Mouse (Mus musculus) stomach, embryonic 14.5 days (tissue): Measurements from ENCODE around the gene Ccdc58. TPM values are rescaled to one million over a fixed set of nuclear protein-coding genes. Genes with fewer than 3 reads are reported as not detected.
"Not testable (repeated sequence)": the region's sequence is repeated elsewhere in the genome, so short reads cannot be mapped to it uniquely, and the experiment has no call there.

ENCODE experiments used
- ATAC-seq: fragments of 200-750 bp; cut with Nextera tagmentation; 2 replicates; pipeline ENCODE4 v1.8.0; 2017; ENCODE audit warnings: low read depth, moderate TSS enrichment; ENCODE audit not compliant: insufficient number of reproducible peaks, insufficient read depth, low FRiP score
- H3K27ac ChIP-seq: fragments of 300-500 bp; sonication (generic); 2 replicates; pipeline ENCODE4 v1.5.1; 2014; ENCODE audit warnings: mild to moderate bottlenecking, low read length, moderate library complexity, mixed read lengths
- H3K27me3 ChIP-seq: fragments of 300-500 bp; sonication (generic); 2 replicates; pipeline ENCODE4 v1.6.1; 2014; ENCODE audit warnings: low read length, control low read depth, mixed read lengths; ENCODE audit not compliant: control insufficient read depth, insufficient read depth
- H3K36me3 ChIP-seq: fragments of 300-500 bp; sonication (generic); 2 replicates; pipeline ENCODE4 v1.6.1; 2014; ENCODE audit warnings: mild to moderate bottlenecking, control low read depth, low read length, moderate library complexity, mixed read lengths; ENCODE audit not compliant: control insufficient read depth, insufficient read depth
- H3K4me1 ChIP-seq: fragments of 300-500 bp; sonication (generic); 2 replicates; pipeline ENCODE4 v1.6.1; 2014; ENCODE audit warnings: low read length, control low read depth, mixed read lengths; ENCODE audit not compliant: control insufficient read depth, insufficient read depth
- H3K4me2 ChIP-seq: fragments of 300-500 bp; sonication (generic); replicated peaks from 2 replicates; pipeline ENCODE4 v1.6.1; 2014; ENCODE audit warnings: low read depth, low read length, control low read depth
- H3K4me3 ChIP-seq: fragments of 300-500 bp; sonication (generic); 2 replicates; pipeline ENCODE4 v1.5.1; 2014; ENCODE audit warnings: low read depth, low read length, control low read depth
- H3K9ac ChIP-seq: fragments of 300-500 bp; sonication (generic); replicated peaks from 2 replicates; pipeline ENCODE4 v1.6.1; 2014; ENCODE audit warnings: low read depth, mild to moderate bottlenecking, control low read depth, low read length, moderate library complexity, mixed read lengths
- H3K9me3 ChIP-seq: fragments of 300-500 bp; sonication (generic); 2 replicates; pipeline ENCODE4 v1.6.1; 2016; ENCODE audit warnings: low read depth, low read length, control low read depth; ENCODE audit not compliant: control insufficient read depth
- WGBS: fragments of 180-500 bp; shearing (Covaris S2); extraction: QIAGEN DNeasy Blood & Tissue Kit; methylation state at CpG from one replicate; pipeline ENCODE4 v1.1.7; 2014; 5-methylcytosine and 5-hydroxymethylcytosine counted together
- polyA plus RNA-seq: library from polyadenylated mRNA; unstranded; fragments of >200 nt; fragmentation: Nextera tagmentation; extraction: Ambion mirVana; gene quantifications from 2 replicates; pipeline ENCODE4 v1.2.1, GENCODE M21; 2014

Ccdc58 gene
- polyA plus RNA-seq, 1 experiment from 2014 or later, result 71.0 TPM

GRCm38 (mm10) chr16:36053524-36054275, 17.8 kb upstream of the Ccdc58 start:
- no peaks in the 10 kb centered on the region for H3K4me1 ChIP-seq
- WGBS, result 81% methylated on average over 6 of the region's 6 CpGs
- H3K9ac ChIP-seq, result no peak overlapping the region
- H3K4me2 ChIP-seq, result no peak overlapping the region
- H3K27ac ChIP-seq, result no peak overlapping the region
- H3K27me3 ChIP-seq, result no peaks in the 10 kb centered on the region
- peaks cover 33% of the 10 kb centered on the region for H3K36me3 ChIP-seq
- no peaks in the 10 kb centered on the region for H3K9me3 ChIP-seq
- no peak overlapping the region for H3K4me3 ChIP-seq
- no peak for ATAC-seq

GRCm38 (mm10) chr16:36054920-36055319, 16.6 kb upstream of the Ccdc58 start:
- Histone ChIP-seq H3K4me1 (no peaks in the 10 kb centered on the region), H3K9me3 (no peaks in the 10 kb centered on the region), H3K27me3 (no peaks in the 10 kb centered on the region), H3K9ac (no peak overlapping the region), H3K27ac (no peak overlapping the region), H3K4me2 (no peak overlapping the region), H3K36me3 (peaks cover 23% of the 10 kb centered on the region), H3K4me3 (no peak overlapping the region)
- no peak for ATAC-seq
- WGBS, result 97% methylated on average over 8 of the region's 8 CpGs

GRCm38 (mm10) chr16:36056416-36056815, 15.1 kb upstream of the Ccdc58 start:
- WGBS, result 92% methylated on average over 11 of the region's 11 CpGs

GRCm38 (mm10) chr16:36057933-36058475, 13.5 kb upstream of the Ccdc58 start:
- Histone ChIP-seq H3K9ac (no peak overlapping the region), H3K9me3 (no peaks in the 10 kb centered on the region), H3K4me1 (no peaks in the 10 kb centered on the region), H3K4me3 (no peak overlapping the region), H3K27ac (no peak overlapping the region), H3K4me2 (no peak overlapping the region), H3K36me3 (no peaks in the 10 kb centered on the region), H3K27me3 (no peaks in the 10 kb centered on the region)
- no peak for ATAC-seq
- 58% methylated on average over 8 of the region's 8 CpGs for WGBS

More at GRCm38 (mm10) chr16:36056416-36056815, 15.1 kb upstream of the Ccdc58 start:
- H3K27me3 ChIP-seq, result no peaks in the 10 kb centered on the region
- no peak overlapping the region for H3K4me3 ChIP-seq
- no peak overlapping the region for H3K27ac ChIP-seq
- H3K9me3 ChIP-seq, result no peaks in the 10 kb centered on the region
- no peak for ATAC-seq
- H3K9ac ChIP-seq, result no peak overlapping the region
- H3K36me3 ChIP-seq, result peaks cover 10% of the 10 kb centered on the region
- H3K4me2 ChIP-seq, result no peak overlapping the region
- no peaks in the 10 kb centered on the region for H3K4me1 ChIP-seq

GRCm38 (mm10) chr16:36062534-36062933, 9.0 kb upstream of the Ccdc58 start:
- not testable (repeated sequence) for ATAC-seq, H3K4me3 ChIP-seq, H3K4me1 ChIP-seq, H3K9ac ChIP-seq, H3K9me3 ChIP-seq, H3K4me2 ChIP-seq, H3K27ac ChIP-seq, H3K27me3 ChIP-seq, H3K36me3 ChIP-seq
- 81% methylated on average over 1 of the region's 1 CpGs for WGBS

GRCm38 (mm10) chr16:36063315-36063714, 8.2 kb upstream of the Ccdc58 start:
- no peak overlapping the region for H3K27ac ChIP-seq
- H3K9me3 ChIP-seq, result no peaks in the 10 kb centered on the region
- H3K27me3 ChIP-seq, result no peaks in the 10 kb centered on the region
- ATAC-seq, result no peak
- WGBS, result 76% methylated on average over 2 of the region's 2 CpGs
- H3K4me2 ChIP-seq, result no peak overlapping the region
- no peaks in the 10 kb centered on the region for H3K36me3 ChIP-seq
- no peak overlapping the region for H3K9ac ChIP-seq
- H3K4me1 ChIP-seq, result peaks cover 10% of the 10 kb centered on the region
- H3K4me3 ChIP-seq, result no peak overlapping the region

GRCm38 (mm10) chr16:36064904-36065303, 6.6 kb upstream of the Ccdc58 start:
- Histone ChIP-seq H3K4me1 (peaks cover 21% of the 10 kb centered on the region), H3K4me2 (no peak overlapping the region), H3K9me3 (no peaks in the 10 kb centered on the region), H3K27ac (no peak overlapping the region), H3K36me3 (no peaks in the 10 kb centered on the region), H3K9ac (no peak overlapping the region), H3K27me3 (no peaks in the 10 kb centered on the region), H3K4me3 (no peak overlapping the region)
- ATAC-seq, result no peak
- WGBS, result 82% methylated on average over 5 of the region's 5 CpGs

GRCm38 (mm10) chr16:36067694-36068093, 3.8 kb upstream of the Ccdc58 start:
- no peak for ATAC-seq
- H3K4me2 ChIP-seq, result no peak overlapping the region
- no peaks in the 10 kb centered on the region for H3K27me3 ChIP-seq
- no peak overlapping the region for H3K27ac ChIP-seq
- H3K36me3 ChIP-seq, result no peaks in the 10 kb centered on the region
- H3K9me3 ChIP-seq, result no peaks in the 10 kb centered on the region
- no peak overlapping the region for H3K4me3 ChIP-seq
- WGBS, result 70% methylated on average over 2 of the region's 2 CpGs
- peaks cover 26% of the 10 kb centered on the region for H3K4me1 ChIP-seq
- no peak overlapping the region for H3K9ac ChIP-seq
